Mouse (Mus musculus) erythroblast, embryonic 14.5 days (primary cell): Measurements from ENCODE around the gene Klhl12.

Experiments
- GATA1 ChIP-seq: IDR thresholded peaks from 2 replicates; pipeline ENCODE4 v1.6.1; 2012; ENCODE audit warnings: low read length, inconsistent platforms, mixed read lengths
- TAL1 ChIP-seq: IDR thresholded peaks from 3 replicates; pipeline ENCODE4 v1.6.1; 2012; ENCODE audit warnings: low read length, inconsistent platforms, mixed read lengths

- TF ChIP-seq GATA1 (no peak), TAL1 (no peak)
Observed at GRCm38 (mm10) chr1:134419751-134420458, 35.4 kb upstream of the Klhl12 start.
